Comparison of ENCODE assay signal across 9 mouse cellular contexts in the genomic region with DNA sequence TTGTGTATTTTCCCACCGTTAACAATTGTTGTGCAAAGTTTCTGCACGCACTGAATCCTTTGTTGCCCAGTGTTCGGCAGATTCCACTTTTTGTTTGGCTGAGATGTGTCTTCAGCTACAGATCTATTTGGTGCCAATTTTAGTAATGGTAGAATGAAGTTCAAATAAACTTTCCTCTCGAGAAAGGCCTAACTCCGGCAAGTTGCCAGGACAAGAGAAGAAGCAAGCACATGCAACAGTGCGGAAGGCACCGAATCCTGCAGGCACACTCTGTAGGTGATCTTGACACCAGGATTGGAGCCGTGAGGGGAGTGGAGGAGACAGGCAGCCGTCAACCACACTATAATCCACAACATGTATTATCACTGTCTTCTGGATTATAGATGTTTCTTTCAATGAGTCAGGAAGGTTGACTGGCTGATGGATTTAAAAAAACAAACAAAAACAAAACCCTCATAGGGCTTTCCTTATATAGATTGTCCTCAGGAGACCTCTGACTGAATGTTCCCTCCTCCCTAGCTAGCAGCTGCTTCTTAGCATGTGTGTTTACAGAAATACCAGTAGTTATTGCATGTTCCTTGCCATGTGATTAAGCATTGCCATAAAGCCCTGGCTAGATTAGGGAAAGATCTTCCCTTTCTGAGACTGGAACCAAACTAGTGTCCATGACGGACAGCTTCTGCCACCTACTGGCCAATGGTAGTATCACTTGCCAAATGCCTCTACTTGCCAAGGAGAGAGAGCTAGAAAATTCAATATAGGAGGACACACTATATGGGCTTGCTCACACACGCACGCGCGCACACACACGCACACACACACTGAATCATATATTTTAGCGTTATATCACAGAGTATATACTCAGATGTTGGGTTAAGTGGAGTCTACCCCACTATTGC. TPM values are rescaled to one million over a fixed set of nuclear protein-coding genes. Genes with fewer than 3 reads are reported as not detected.
A peak's percentile ranks its signal among the peaks of the same experiment; 100 is the strongest.
DNase-seq lines count a peak whose midpoint lies in the region; ATAC-seq and TF ChIP-seq lines count a peak whose summit lies in the region.
"Had no signal": no experiment of that assay in that cellular context is flagged by ENCODE, and none has a peak within 500 bp of the region (broad histone marks: within the 10 kb centered on the region; RNA-seq: fewer than 3 reads in every experiment).

No protein-coding gene starts in this region.

- H3K4me2 ChIP-seq in kidney, embryonic 16.5 days (replicated peaks; ENCODE audit: low read depth, low read length), result no peak overlapping the region
- H3K4me2 ChIP-seq in liver, embryonic 11.5 days, result no peak overlapping the region
- no peak overlapping the region for H3K4me2 ChIP-seq in stomach, embryonic 14.5 days (replicated peaks; ENCODE audit: low read depth, low read length)
- H3K4me2 ChIP-seq: embryonic facial prominence, embryonic 13.5 days had no signal

- no peak overlapping the region for H3K4me3 ChIP-seq in embryonic facial prominence, embryonic 10.5 days
- no peak overlapping the region for H3K4me3 ChIP-seq in heart, adult 2 months
- no peak overlapping the region for H3K4me3 ChIP-seq in kidney, embryonic 16.5 days (ENCODE audit: low read length)
- no peak overlapping the region for H3K4me3 ChIP-seq in liver, embryonic 11.5 days (ENCODE audit: low read depth, low read length)
- no peak overlapping the region for H3K4me3 ChIP-seq in stomach, embryonic 14.5 days (ENCODE audit: low read depth, low read length)
- H3K4me3 ChIP-seq: embryonic facial prominence, embryonic 13.5 days had no signal

- TF ChIP-seq EP300 in heart, adult 2 months (IDR thresholded peaks at IDR 0.05; ENCODE audit: insufficient read depth, low read depth, low read length), result peak; percentile 87; the same call in 1 of the 2 replicates

- peak; percentile 76; the same call in 1 of the 2 replicates for ATAC-seq in kidney, embryonic 16.5 days (ENCODE audit: low FRiP score, low TSS enrichment)
- no peak for ATAC-seq in liver, embryonic 11.5 days (replicated peaks; ENCODE audit: low FRiP score)
- peak; percentile 65; the same call in 1 of the 2 replicates for ATAC-seq in stomach, embryonic 14.5 days (ENCODE audit: insufficient number of reproducible peaks, insufficient read depth, low FRiP score, low read depth)

- no peaks in the 10 kb centered on the region for H3K9me3 ChIP-seq in embryonic facial prominence, embryonic 10.5 days
- no peaks in the 10 kb centered on the region for H3K9me3 ChIP-seq in kidney, embryonic 16.5 days (ENCODE audit: low read length)
- no peaks in the 10 kb centered on the region for H3K9me3 ChIP-seq in liver, embryonic 11.5 days (ENCODE audit: control insufficient read depth, low read length)
- no peaks in the 10 kb centered on the region for H3K9me3 ChIP-seq in stomach, embryonic 14.5 days (ENCODE audit: control insufficient read depth, low read depth, low read length)
- H3K9me3 ChIP-seq: embryonic facial prominence, embryonic 13.5 days had no signal

- TF ChIP-seq CTCF in heart, adult 2 months (IDR thresholded peaks at IDR 0.05), result peak; percentile 97; the same call in 1 of the 2 replicates

- H3K36me3 ChIP-seq in embryonic facial prominence, embryonic 10.5 days (replicated peaks), result no peaks in the 10 kb centered on the region
- H3K36me3 ChIP-seq in heart, adult 2 months (ENCODE audit: control insufficient read depth, insufficient read depth, low read length), result no peaks in the 10 kb centered on the region
- no peaks in the 10 kb centered on the region for H3K36me3 ChIP-seq in kidney, embryonic 16.5 days (ENCODE audit: insufficient read depth, low read length)
- no peaks in the 10 kb centered on the region for H3K36me3 ChIP-seq in liver, embryonic 11.5 days (ENCODE audit: control insufficient read depth, insufficient read depth, low read length)
- no peaks in the 10 kb centered on the region for H3K36me3 ChIP-seq in stomach, embryonic 14.5 days (ENCODE audit: control insufficient read depth, insufficient read depth, low read length)
- H3K36me3 ChIP-seq: embryonic facial prominence, embryonic 13.5 days had no signal

- intact Hi-C loops in heart, adult 2 months (cut with DNase I), result loop anchor here (1.0 to 2.0 kb wide), 5 partner anchors 161 to 684 kb away; no protein-coding TSS in a partner anchor

- H3K27ac ChIP-seq in embryonic facial prominence, embryonic 10.5 days (replicated peaks), result no peak overlapping the region
- H3K27ac ChIP-seq in heart, adult 2 months, result peak overlapping the region; percentile 23
- H3K27ac ChIP-seq in kidney, embryonic 16.5 days (ENCODE audit: low read length), result no peak overlapping the region
- no peak overlapping the region for H3K27ac ChIP-seq in liver, embryonic 11.5 days (ENCODE audit: low read depth, low read length)
- H3K27ac ChIP-seq in stomach, embryonic 14.5 days (ENCODE audit: low read length), result no peak overlapping the region
- H3K27ac ChIP-seq: embryonic facial prominence, embryonic 13.5 days had no signal

- H3K4me1 ChIP-seq in embryonic facial prominence, embryonic 10.5 days, result 0 out of 2 replicates have a peak, but pooled peaks cover 4% of the 10 kb centered on the region
- H3K4me1 ChIP-seq in heart, adult 2 months (ENCODE audit: control insufficient read depth, insufficient read depth, low read length), result peaks cover 5% of the 10 kb centered on the region
- 0 out of 2 replicates have a peak, but pooled peaks cover 2% of the 10 kb centered on the region for H3K4me1 ChIP-seq in kidney, embryonic 16.5 days (ENCODE audit: insufficient read depth, low read length)
- H3K4me1 ChIP-seq in liver, embryonic 11.5 days (replicated peaks; ENCODE audit: control insufficient read depth, insufficient read depth, low read length), result no peaks in the 10 kb centered on the region
- H3K4me1 ChIP-seq in stomach, embryonic 14.5 days (ENCODE audit: control insufficient read depth, insufficient read depth, low read length), result no peaks in the 10 kb centered on the region
- H3K4me1 ChIP-seq: embryonic facial prominence, embryonic 13.5 days had no signal

- H3K27me3 ChIP-seq in embryonic facial prominence, embryonic 10.5 days (replicated peaks; ENCODE audit: low read depth, poor library complexity, severe bottlenecking), result 0 out of 2 replicates have a peak, but pooled peaks cover 3% of the 10 kb centered on the region
- H3K27me3 ChIP-seq in heart, adult 2 months (ENCODE audit: control insufficient read depth, insufficient read depth, low read length), result no peaks in the 10 kb centered on the region
- no peaks in the 10 kb centered on the region for H3K27me3 ChIP-seq in kidney, embryonic 16.5 days (ENCODE audit: insufficient read depth, low read length)
- no peaks in the 10 kb centered on the region for H3K27me3 ChIP-seq in liver, embryonic 11.5 days (replicated peaks; ENCODE audit: control insufficient read depth, insufficient read depth, low read length)
- H3K27me3 ChIP-seq in stomach, embryonic 14.5 days (ENCODE audit: control insufficient read depth, insufficient read depth, low read length), result no peaks in the 10 kb centered on the region
- H3K27me3 ChIP-seq: embryonic facial prominence, embryonic 13.5 days had no signal

- TF ChIP-seq POLR2A in heart, adult 2 months (IDR thresholded peaks at IDR 0.05; ENCODE audit: insufficient read depth, low read depth, low read length), result no peak

- no peaks in the 10 kb centered on the region for H3K79me2 ChIP-seq in heart, adult 2 months (replicated peaks; ENCODE audit: control insufficient read depth, insufficient read depth, low read length)

- WGBS in embryonic facial prominence, embryonic 10.5 days, result 53% methylated on average over 16 of the region's 16 CpGs
- WGBS in heart, adult 2 months, result 34% methylated on average over 16 of the region's 16 CpGs
- 47% methylated on average over 16 of the region's 16 CpGs for WGBS in kidney, embryonic 16.5 days
- 50% methylated on average over 16 of the region's 16 CpGs for WGBS in liver, embryonic 11.5 days
- 42% methylated on average over 16 of the region's 16 CpGs for WGBS in stomach, embryonic 14.5 days

- H3K9ac ChIP-seq in heart, adult 2 months (ENCODE audit: low read depth, low read length), result no peak overlapping the region
- H3K9ac ChIP-seq in kidney, embryonic 16.5 days (replicated peaks; ENCODE audit: low read length), result no peak overlapping the region
- no peak overlapping the region for H3K9ac ChIP-seq in liver, embryonic 11.5 days (ENCODE audit: low read depth, low read length)
- no peak overlapping the region for H3K9ac ChIP-seq in stomach, embryonic 14.5 days (replicated peaks; ENCODE audit: low read depth, low read length)
- H3K9ac ChIP-seq: embryonic facial prominence, embryonic 13.5 days had no signal

- peak; percentile 73 for DNase-seq in B cell, adult 2 months
- peak; percentile 91 for DNase-seq in adrenal gland, postnatal 10 days
- peak; percentile 81 for DNase-seq in embryonic facial prominence, embryonic 10.5 days (ENCODE audit: low spot score)
- peak; percentile 76 to 85 for DNase-seq in heart, adult 2 months
- DNase-seq in liver, embryonic 11.5 days (ENCODE audit: low spot score), result peak; percentile 69
- peak; percentile 84 for DNase-seq in neural tube, embryonic 10.5 days (ENCODE audit: extremely low spot score, low spot score)

RNA-seq across cellular contexts. Expression of a gene that starts 18.0 kb away (rescaled TPM):
- not detected for total RNA-seq in adrenal gland, postnatal 10 days (2021)
- not detected in 2 replicates for polyA plus RNA-seq in embryonic facial prominence, embryonic 10.5 days (2016; fragmentation: Nextera tagmentation; extraction: Ambion mirVana)
- not detected for total RNA-seq in heart, adult 2 months (2021)
- not detected in 2 replicates for polyA plus RNA-seq in heart, adult 2 months (2012; rRNA removed)
- not detected in 2 replicates for polyA plus RNA-seq in kidney, embryonic 16.5 days (2015; fragmentation: Nextera tagmentation; extraction: Ambion mirVana)
- polyA plus RNA-seq in liver, embryonic 11.5 days (2014; fragmentation: Nextera tagmentation; extraction: Ambion mirVana), result not detected in 2 replicates
- not detected in 2 replicates for polyA plus RNA-seq in stomach, embryonic 14.5 days (2014; fragmentation: Nextera tagmentation; extraction: Ambion mirVana)
- polyA plus RNA-seq: embryonic facial prominence, embryonic 13.5 days had no signal
